Mouse (Mus musculus): ENCODE data around the gene Acot7. TPM values are rescaled to one million over a fixed set of nuclear protein-coding genes. Genes with fewer than 3 reads are reported as not detected.

The Acot7 gene
- polyA plus RNA-seq, 1 experiment from 2014 or later: 65.1 TPM

DNA sequence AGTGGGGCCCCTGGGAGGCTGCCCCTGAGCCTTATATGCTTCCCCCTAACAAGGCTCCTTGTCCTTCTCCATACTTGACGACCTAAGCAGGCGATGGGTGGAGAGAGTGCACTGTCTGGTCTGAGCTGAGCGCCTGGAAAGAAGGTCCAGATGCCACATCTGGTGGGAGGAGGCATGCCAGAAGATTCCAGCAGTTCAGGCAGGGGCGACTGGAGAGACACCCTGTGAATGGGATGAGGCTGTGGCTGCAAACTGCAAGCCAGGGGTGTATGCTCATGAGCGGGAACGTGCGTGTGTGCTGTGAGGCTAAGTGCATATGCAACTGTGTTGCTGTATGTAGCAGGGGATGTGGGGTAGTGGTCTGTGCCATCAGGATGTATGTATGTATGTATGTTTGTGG lies 94.1 kb downstream of the Acot7 start:
- DNase-seq (ENCODE audit: low spot score): no peak

DNA sequence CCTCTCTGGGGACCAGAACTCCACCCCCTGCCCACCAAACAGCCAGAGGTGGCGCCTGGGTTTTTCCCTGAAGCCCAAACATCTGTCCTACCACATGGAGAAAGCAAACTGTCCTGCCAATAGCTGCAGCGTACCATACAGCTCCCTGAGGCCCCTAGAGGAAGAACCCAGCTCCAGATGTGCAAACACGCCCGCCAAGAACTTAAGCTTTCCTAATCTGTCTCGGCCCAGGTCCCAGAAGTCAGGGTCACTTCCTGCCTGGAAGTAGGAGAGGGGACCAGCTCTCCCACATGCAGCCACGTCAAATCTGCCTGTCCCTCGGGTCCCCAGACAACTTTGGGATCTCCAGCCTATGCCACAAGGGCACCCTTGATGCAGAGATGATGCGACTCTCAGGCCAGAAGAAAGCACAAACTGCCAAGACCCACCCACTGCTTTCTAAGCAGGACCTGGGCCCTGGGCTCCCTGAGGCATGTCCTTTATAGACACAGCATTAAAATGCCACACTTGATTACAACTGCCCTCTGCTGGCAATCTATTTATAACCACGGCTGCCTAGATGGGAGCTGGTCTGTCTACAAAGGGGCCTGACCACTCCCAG lies 94.6 kb downstream of the Acot7 start:
- no peak for DNase-seq (ENCODE audit: low spot score)

DNA sequence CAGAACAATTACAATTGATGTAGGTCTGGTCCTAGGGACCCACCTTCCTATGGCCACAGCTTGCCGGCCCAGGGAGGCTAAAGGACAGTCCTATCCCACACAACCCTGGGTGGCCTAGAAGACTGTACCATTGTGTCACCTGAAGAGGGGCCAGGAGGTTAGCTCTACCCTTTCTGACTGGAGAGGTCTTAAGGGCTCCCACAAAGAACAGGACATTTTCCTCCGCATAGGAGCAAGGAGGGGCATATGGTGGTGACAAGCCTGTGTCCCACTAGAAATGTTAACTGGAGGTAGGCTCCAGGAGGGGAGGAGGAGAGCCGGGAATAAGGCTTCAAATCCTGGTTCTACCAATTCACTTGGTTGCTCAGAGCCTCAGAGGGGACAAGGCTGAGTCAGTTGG lies 95.3 kb downstream of the Acot7 start:
- no peak for DNase-seq (ENCODE audit: low spot score)

DNA sequence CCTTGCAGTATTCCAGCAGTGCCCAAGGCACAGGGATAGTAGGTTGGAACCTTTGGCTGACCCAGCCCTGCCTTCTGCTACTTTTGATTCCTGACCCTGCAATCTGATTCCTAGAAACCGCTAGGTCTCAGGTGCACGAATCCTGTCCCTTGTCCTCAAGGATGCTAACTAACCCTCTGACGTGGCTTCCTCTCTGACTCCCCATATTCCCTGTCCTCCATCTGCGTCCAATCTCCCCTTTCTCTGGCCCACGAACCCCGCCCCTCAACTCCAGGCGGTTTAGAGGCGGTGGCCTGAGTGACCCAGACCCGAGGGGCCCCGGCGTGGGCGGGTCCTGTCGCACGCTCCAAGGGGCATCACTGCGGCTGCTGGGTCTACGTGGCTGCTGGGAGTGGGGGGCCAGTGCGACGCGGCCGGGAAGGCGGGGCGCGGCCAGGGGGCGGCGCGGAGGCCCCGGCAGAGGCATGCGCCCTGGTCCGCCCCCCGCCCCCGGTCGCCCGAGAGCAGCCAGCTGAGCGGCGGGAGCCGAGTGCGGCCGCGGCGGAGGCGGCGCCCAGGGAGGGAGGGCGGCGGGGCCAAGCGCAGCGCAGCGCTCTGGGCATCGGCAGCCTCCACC lies 95.8 kb downstream of the Acot7 start, which contains the start of gene Gpr153:
TSS of gene Gpr153 (plus strand) at position 612 of the 616 bp plus-strand sequence.
- no peak for DNase-seq (ENCODE audit: low spot score)

DNA sequence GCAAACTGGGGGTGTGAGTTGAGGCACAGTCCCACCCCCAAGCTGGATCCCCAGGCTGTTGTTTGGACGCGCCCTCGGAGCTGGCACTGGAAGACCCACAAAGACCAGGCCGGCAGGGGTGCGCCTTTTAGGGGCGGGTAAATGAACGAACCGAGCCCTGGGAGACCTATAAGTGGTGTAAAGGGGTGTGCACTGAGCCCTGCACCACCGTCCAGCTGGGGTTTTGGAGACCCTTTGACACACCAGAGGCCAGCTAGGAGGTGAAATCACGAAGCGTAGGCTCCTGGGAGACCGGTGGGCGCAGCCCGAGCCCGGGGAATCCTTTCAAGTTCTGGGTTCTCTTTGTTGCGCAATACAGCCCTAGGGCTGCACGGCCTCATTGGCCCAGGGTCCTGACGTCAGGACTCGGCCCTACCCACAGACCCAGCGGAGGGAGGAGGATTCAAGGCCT lies 96.8 kb downstream of the Acot7 start:
- DNase-seq (ENCODE audit: low spot score): no peak

DNA sequence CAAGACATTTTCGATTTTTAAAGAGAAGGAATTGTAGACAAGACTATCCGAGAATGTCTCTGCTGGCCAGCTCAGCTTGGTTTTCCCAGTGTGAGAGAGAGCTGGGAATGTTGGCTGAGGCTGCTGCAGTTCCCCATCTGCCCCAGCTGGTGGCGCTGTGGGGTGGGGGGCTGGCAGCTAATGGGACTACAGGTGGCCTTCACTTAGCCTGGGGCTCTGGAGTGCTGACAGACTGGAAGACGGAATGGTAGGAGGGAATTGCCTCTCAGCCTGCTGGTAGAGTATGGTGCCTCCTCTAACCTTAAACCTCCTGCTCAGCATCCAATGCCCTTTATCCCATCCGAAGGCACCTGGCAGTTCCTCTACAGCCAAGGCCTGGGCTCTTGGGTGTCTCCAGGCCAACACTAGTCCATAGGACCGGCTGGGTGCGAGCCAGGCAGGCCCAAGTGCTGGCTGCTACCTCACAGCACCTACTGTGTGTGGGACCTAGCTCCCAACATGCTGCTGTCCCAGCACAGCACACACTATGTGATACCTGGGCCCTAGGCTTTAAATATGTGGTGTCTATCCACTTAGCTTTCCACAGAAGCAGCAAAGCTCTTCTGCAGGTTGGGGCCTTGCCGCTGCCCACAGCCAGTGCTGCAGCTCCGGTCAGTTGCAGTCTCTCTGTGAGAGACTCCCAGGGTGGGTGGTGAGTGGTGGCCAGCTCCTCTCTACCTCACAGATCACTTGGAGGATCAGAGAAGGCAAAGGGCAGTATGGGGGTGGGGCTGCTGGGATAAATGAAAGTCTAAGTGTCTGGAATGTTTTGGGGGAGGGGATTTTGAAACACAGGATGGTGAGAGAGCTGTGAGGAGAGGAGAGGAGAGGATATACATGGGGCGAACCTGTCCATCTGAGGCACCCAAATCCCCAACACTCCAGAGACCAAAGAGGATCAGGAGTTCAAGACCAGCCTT lies 98.7 kb downstream of the Acot7 start:
- DNase-seq (ENCODE audit: low spot score): no peak

DNA sequence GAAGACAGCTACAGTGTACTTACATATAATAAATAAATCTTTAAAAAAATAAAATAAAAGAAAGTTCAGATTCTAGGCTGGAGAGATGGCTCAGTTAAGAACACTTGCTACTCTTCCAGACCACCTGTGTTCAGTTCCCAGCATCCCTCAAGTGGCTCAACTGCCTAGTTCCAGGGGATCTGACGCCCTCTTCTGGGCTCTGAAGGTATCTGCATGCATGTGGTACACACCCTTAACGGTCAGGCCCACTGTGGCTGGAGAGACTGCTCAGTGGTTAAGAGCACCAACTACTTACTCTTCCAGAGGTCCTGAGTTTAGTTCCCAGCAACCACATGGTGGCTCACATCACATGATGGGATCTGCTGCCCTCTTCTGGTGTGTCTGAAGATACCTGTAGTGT lies 100.0 kb downstream of the Acot7 start:
- DNase-seq (ENCODE audit: low spot score): no peak

DNA sequence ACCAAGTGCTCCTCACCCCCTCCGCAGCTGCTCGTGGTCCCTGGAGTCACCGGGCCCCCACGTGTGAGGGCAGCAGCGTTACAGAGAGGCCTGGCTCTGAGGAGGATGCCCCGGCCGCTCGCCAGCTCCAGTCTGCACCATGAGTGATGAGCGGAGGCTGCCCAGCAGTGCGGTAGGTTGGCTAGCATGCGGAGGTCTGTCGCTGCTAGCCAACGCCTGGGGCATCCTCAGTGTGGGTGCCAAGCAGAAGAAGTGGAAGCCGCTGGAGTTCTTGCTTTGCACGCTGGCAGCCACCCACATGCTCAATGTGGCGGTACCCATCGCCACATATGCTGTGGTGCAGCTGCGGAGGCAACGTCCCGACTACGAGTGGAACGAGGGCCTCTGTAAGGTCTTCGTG lies 101.1 kb downstream of the Acot7 start:
- no peak for DNase-seq (ENCODE audit: low spot score)

DNA sequence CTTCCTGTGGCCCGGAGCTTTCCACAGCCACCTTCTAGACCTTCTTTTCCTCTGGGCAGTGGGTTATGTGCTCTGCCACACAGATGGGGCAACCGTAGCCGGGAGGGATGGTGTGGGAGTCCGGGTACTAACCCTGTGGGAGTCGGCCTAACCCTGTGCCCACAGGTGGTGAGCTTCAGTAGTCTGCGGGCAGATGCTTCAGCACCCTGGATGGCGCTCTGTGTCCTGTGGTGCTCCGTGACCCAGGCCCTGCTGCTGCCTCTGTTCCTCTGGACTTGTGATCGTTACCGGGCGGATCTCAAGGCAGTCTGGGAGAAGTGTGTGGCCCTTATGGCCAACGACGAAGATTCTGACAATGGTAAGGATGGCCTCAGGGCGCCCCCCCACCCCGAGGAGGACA lies 103.7 kb downstream of the Acot7 start:
- no peak for DNase-seq (ENCODE audit: low spot score)

DNA sequence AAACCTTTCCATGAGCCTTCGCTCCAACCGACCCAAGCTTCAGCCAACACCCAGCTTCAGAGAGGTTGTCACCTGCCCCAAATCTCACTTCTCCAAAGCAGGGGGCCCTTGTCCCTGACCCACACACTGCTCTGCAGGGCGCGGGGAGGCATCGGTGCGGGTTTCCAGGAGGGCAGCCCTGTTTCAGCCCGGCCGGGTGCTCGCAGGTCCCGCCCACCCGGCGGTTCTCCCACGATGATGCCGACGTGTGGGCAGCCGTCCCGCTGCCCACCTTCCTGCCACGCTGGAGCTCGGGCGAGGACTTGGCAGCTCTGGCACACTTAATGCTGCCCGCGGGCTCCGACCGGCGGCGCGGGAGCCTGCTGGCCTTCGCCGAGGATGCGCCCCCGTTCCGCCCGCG lies 104.8 kb downstream of the Acot7 start:
- no peak for DNase-seq (ENCODE audit: low spot score)

DNA sequence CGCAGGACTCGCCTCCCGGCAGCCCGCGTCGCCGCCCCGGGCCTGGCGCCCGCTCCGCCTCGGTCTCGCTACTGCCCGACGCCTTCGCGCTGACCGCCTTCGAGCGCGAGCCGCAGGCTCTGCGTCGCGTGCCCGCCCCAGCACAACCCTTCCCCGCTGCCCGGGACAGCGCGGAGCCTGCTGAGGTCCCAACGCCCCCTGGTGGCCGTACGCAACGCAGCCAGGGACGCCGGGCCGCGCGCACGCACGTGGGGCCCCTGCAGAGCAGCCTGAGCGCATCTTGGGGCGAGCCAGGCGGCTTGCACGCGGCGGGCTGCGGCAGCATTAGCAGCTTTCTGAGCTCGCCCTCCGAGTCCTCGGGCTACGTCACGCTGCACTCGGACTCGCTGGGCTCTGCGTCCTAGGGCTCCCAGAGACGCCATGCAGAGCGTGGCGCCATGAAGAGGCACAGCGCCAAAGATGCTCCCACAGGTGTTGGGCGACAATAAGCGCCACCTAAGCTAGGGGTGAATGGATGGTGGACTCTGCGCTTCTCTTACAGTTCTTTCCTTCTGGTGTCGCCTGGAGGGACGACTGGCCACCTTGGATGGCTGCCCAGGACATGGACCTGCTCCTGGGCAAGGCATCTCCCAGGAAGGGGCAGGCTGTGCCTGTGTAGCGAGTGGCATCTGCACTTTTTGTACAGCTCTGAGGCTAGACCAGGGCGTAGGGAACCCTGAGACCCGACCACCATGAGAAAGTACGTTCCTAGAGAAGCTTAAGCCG lies 105.4 kb downstream of the Acot7 start:
- peak; percentile 86 for DNase-seq (ENCODE audit: low spot score)

DNA sequence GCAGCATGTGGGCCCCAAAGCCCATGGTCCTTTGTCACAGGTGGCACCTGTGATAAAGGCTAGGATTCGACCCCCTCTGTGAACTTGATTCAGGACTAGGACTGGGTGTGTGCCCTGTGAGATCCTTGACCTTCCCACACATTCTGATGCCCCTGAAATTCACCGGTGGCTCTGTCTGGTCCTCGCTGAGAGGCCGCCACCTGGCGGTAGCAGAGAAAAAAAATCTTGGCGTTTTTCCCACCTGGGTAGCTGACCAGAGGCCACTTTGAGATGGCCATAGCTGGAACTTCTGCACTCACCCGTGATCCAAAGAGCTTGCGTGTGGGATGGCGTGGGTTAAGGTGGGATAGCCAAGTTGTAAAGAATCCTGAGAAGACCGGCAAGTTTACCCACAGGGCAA lies 107.6 kb downstream of the Acot7 start:
- peak; percentile 40 for DNase-seq (ENCODE audit: low spot score)

DNA sequence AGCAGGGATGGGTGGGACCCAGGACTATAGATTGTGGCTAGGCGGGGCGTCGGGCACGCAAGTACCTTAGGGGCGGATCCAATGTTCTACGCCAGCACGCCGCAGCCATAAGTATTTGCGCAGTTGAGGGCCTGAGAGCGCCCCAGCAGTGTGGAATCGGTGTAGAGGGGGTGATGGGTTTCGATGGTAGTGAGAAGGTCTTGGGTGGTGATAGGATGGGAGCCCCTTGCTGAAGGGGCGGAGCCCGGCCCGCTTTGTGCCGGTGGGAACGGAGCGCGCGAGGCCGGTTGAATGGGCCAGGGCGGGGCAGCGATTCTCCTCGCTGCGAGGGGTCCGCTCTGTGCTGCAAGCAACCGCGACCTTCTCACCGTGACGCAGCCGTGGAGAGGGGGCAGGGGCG lies 108.2 kb downstream of the Acot7 start:
- DNase-seq (ENCODE audit: low spot score): no peak

DNA sequence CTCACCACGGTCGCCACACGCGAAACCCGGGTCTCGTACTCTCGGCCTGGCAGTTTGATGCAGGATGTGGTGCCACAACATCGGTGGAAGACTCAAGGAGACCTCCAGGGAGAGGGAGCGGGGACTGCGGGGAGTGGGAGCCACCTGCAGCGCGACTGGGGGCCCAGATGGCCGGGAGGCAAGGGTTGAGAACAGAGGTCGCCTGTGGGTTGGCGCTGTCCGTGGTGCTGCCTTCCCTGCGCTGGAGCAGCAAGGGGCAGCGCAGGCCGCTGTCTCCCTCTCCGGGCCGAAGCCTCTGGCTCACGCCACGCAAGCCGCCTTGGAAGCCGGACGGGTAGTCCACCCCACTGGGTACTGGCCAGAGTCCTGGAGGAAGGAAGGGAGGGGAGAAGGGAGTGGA lies 109.0 kb downstream of the Acot7 start:
- DNase-seq (ENCODE audit: low spot score): peak; percentile 67

DNA sequence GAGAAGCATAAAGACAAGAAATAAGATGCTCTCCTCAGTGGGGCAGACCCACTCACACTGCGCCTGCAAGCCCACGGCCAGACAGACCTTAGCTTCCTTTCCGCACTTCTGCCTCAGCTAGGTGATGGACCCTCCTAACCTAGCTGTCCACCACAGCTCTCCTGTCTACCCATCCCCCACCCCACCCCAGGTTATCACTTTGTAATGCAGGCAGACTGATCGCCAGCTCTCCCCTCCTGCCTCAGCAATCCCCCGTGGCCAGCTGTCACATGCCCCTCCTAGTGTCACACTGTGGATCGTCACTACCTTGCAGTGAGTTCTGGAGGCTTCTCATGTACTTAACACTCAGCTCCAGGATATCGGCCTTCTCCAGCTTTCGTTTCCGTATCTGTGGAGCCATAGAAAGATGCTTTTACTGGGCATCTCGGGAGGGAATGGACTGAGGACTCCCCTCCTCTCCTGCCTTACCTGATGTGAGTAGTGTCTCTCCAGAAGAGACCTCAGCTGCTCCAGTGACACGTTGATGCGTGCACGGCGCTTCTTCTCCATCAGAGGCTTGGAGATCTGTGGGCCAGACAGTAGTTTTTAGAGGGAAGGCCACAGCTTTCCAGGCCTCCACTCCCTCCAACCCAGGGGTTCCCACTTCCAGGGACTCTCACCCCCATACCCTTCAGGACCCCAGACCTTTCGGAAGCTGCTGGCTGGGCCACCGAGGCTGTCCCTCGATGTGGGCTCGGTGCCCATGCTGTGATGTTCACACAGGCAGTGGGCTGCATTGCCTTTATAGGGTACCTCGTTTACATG lies 109.6 kb downstream of the Acot7 start:
- DNase-seq (ENCODE audit: low spot score): no peak

DNA sequence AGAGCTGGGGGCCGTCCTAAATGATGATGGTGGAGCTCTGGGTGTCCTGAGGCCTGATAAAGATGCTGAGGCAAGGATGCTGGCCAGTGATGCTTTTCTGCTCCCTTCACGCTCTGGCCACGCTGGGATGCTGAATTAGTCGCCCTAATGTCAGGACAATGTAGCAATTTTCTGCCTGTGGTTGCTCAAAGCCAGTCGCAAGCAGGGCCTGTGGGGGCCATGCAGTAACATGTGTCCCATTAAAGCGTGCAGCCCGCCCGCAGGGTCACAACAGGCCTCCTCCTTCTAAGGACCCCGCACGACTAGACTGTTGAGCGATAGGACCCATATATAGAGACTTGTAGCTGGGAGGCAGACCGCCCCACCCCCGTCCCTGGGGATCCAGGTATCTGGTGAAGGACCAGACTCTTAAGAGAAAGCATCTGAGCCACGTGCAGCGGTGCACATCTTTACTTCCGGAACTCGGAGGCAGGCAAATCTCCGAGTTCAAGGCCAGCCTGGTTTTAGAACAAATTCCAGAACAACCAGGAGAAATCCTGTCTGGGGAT lies 110.5 kb downstream of the Acot7 start:
- DNase-seq (ENCODE audit: low spot score): no peak

DNA sequence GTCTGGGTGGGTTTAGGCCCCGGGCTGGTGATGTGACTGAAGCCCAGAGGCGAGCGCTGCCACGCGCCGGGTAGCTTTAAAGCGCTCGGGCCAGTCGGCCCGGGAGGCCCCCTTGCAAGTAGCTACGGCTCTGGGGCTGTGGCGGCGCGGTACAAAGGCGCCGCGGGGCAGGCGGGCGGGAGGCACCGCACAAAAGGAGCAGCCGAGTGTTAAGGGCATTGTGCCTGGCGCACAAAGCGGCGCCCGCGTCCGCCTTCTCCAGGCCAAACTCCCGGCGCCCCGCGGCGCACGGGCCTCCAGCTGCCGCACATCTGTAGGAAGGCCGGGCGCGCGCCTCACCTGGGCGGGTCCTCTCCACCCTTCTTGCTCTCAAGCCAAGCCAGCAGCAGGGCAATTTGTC lies 112.5 kb downstream of the Acot7 start:
- no peak for DNase-seq (ENCODE audit: low spot score)

DNA sequence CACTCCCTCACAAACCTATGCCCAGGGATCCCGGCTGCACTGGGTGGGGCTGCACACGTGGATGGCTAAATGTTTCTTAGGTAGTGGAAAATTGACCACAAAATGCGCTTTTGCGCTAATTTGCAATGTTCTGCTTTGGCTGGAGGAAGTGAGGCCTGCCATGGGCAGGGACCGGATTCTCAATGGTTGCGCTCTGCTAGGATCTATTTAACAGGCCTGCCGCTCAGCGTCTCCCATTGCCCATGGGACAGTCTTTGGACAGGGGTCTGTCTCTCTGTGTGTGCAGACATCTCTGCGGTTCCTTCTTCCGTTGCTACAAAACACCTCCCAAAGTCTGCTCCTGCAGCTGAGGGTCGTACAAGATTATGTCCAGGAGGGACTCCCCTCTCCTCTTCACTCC lies 113.1 kb downstream of the Acot7 start:
- no peak for DNase-seq (ENCODE audit: low spot score)

DNA sequence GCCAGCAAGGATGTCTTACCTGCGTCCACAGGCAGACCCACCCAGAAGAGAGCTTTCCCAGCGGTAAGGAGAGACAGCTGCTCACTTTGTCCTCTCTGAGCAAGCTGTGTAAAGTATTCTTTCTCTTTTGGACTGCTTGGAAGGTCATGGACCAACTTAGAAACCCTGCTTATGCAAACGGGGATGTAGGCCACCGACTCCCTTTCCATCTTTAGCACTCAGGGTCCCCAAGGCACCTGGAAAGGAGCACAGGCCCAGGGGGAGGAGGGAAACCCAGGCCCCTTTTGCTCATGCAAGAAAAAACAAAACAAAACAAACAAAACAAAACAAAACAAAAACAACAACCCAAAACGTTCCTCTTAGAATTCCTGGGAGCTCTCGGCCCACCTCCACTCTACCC lies 113.6 kb downstream of the Acot7 start, which contains the start of gene Hes3:
TSS of gene Hes3 (minus strand) at position 101 of the 400 bp plus-strand sequence.
- no peak for DNase-seq (ENCODE audit: low spot score)

DNA sequence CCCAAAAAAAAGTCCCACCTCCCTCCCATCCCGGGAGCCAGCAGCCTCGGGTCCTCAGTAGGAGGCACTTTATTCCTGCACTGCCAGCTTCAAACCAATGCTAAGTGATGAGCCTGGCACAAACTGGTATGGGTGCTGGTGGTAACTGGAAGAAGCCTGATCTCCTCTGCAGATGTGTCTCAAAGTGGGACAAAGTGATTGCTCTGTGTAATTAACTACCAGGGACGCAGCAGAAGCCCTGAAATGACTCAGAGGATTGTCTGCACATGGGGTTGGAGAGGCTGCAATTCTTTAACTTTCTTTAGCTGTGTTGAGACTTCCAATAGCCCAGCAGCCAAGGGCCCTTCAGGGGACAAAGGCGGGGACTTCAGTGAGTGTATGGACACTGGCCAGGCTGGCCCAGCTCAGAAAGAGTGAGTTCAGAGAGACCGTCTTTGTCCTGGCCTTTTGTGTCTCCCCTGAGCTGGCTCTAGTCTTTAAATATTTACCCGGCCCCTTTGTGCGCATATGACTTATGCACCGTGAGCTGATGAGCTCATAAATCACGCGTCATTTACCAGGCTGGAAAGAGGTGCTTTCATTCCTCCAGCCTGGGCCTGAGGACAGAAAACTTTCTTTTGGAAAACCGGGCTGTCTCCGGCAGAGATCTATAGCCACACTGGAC lies 114.3 kb downstream of the Acot7 start:
- no peak for DNase-seq (ENCODE audit: low spot score)

Data from thymus, postnatal 0 days (tissue).